Mouse (Mus musculus) myocyte (in vitro differentiated cells): Measurements from ENCODE around the gene Arhgef26. TPM values are rescaled to one million over a fixed set of nuclear protein-coding genes. Genes with fewer than 3 reads are reported as not detected.

ENCODE experiments used
- H3K27me3 ChIP-seq: one replicate; pipeline ENCODE4 v1.6.1; 2011; ENCODE audit not compliant: control insufficient read depth, insufficient read depth, insufficient read length
- H3K36me3 ChIP-seq: one replicate; pipeline ENCODE4 v1.6.1; 2011; ENCODE audit not compliant: control insufficient read depth, insufficient read depth
- H3K4me2 ChIP-seq: one replicate; pipeline ENCODE4 v1.6.1; 2011; ENCODE audit warnings: low read depth, control low read depth
- H3K4me3 ChIP-seq: one replicate; pipeline ENCODE4 v1.5.1; 2011; ENCODE audit warnings: mild to moderate bottlenecking, control low read depth, moderate library complexity
- H3K79me2 ChIP-seq: one replicate; pipeline ENCODE4 v1.6.1; 2011; ENCODE audit not compliant: control insufficient read depth, insufficient read depth
- H3ac ChIP-seq: one replicate; pipeline ENCODE4 v1.6.1; 2011; ENCODE audit not compliant: control insufficient read depth, insufficient read length
- CEBPB ChIP-seq: IDR thresholded peaks from 2 replicates; pipeline ENCODE4 v1.6.1; 2011; ENCODE audit warnings: mild to moderate bottlenecking, moderate library complexity; ENCODE audit not compliant: poor library complexity, insufficient read depth, severe bottlenecking
- E2F4 ChIP-seq: IDR thresholded peaks from one replicate; pipeline ENCODE4 v1.6.1; 2011; ENCODE audit warnings: mild to moderate bottlenecking, control low read depth, moderate library complexity; ENCODE audit not compliant: insufficient read depth
- MAX ChIP-seq: IDR thresholded peaks from one replicate; pipeline ENCODE4 v1.6.1; 2011; ENCODE audit warnings: low read depth, mild to moderate bottlenecking, control low read depth
- MYOD1 ChIP-seq, 3 experiments: IDR thresholded peaks; one replicate each; pipeline ENCODE4 v1.6.1; 2011; ENCODE audit warnings: control low read depth in 2 of 3, low read depth in 2 of 3, mild to moderate bottlenecking in 2 of 3, moderate library complexity in 1 of 3; ENCODE audit not compliant: insufficient read length in 2 of 3, control insufficient read depth in 1 of 3
- MYOG ChIP-seq, 3 experiments: IDR thresholded peaks; one replicate each; pipeline ENCODE4 v1.6.1; 2011; ENCODE audit warnings: control low read depth in 2 of 3, low read depth in 2 of 3, mild to moderate bottlenecking in 2 of 3; ENCODE audit not compliant: insufficient read length in 2 of 3, control insufficient read depth in 1 of 3, insufficient read depth in 1 of 3
- POLR2A ChIP-seq: IDR thresholded peaks from one replicate; pipeline ENCODE4 v1.6.1; 2011; ENCODE audit warnings: low read depth, mild to moderate bottlenecking, control low read depth, moderate library complexity; ENCODE audit not compliant: insufficient read length
- POLR2AphosphoS2 ChIP-seq: IDR thresholded peaks from one replicate; pipeline ENCODE4 v1.6.1; 2011; ENCODE audit warnings: low read depth, control low read depth; ENCODE audit not compliant: insufficient read length
- REST ChIP-seq: IDR thresholded peaks from one replicate; pipeline ENCODE4 v1.6.1; 2011; ENCODE audit warnings: mild to moderate bottlenecking, control low read depth, moderate library complexity; ENCODE audit not compliant: insufficient read depth, insufficient read length
- SRF ChIP-seq: IDR thresholded peaks from one replicate; pipeline ENCODE4 v1.6.1; 2011; ENCODE audit warnings: low read depth; ENCODE audit not compliant: control insufficient read depth, insufficient read length
- TCF12 ChIP-seq: IDR thresholded peaks from one replicate; pipeline ENCODE4 v1.6.1; 2011; ENCODE audit warnings: mild to moderate bottlenecking, control low read depth; ENCODE audit not compliant: poor library complexity, insufficient read depth, severe bottlenecking
- TCF3 ChIP-seq: IDR thresholded peaks from one replicate; pipeline ENCODE4 v1.6.1; 2011; ENCODE audit warnings: low read depth, control low read depth; ENCODE audit not compliant: insufficient read length
- USF1 ChIP-seq: IDR thresholded peaks from one replicate; pipeline ENCODE4 v1.6.1; 2011; ENCODE audit warnings: low read depth, mild to moderate bottlenecking, control low read depth, moderate library complexity
- polyA plus RNA-seq: library from polyadenylated mRNA; unstranded; fragments of >200 nt; fragmentation: generic; extraction: Trizol; gene quantifications from one replicate; pipeline ENCODE4 v1.2.1, GENCODE M21; 2012; ENCODE audit warnings: missing spikeins

Arhgef26 gene
- polyA plus RNA-seq, 1 experiment: 4.1 TPM

DNA sequence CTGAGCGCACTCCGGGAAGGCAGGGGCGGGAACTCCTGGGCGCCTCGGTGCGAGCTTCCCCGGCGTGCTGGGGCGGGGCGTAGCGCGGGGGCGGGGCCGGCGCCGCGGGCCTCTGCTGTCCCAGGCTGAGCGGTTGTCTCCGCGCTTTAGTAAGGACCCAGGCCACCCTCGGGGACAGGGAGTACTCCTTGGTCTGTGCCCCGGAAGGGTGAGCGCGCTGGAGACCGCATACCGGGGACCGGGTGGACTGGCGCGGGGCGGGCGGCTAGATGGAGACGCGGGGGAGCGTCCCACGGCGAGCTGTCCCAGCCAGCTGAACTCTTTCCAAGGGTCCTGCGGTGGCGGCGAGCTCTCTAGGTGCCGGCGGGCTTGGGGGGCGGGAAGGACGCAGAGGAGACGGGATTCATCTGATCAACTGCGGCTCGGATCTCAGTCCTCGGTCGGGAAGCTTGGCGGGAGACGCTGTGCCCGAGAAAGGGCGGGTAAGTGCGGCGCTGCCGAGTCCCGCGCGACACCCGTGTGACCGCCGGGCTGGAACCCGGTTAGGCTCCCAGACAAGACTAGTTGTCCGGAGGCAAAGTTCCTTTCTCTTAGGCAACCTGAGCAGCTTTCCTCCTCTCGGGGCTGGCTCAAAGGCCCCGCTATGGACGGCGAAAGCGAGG, 841 bp downstream of the Arhgef26 start:
- Histone ChIP-seq H3ac (peak overlapping the region; percentile 48), H3K27me3 (no peaks in the 10 kb centered on the region)

DNA sequence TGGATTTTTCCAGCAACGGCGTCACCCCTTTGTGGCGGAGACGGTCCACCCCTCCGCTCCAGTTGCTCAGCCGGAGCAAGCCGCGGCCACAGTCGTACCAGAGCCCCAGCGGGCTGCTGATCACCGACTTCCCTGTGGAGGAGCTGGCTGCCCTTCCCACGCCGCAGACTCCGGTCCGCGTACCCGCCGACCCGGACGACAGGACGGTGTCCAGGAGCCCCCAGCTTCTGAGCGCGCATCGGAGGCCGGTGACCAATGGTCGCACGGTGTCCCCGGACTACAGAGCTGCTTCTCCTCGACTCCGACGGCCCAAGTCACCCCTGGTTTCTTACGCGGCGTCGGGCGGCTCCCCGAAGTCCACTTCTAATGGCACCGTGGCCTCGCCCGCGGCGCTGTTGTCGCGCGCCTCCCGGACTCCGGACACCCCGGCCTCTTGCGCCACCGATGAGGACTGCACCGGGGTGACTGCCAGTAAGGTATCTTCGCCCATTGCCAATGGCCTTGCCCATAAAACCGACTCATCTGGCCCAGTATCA, 1.4 kb downstream of the Arhgef26 start:
- Histone ChIP-seq H3K4me3 (peak overlapping the region; percentile 55), H3ac (peak overlapping the region; percentile 48), H3K36me3 (no peaks in the 10 kb centered on the region), H3K27me3 (no peaks in the 10 kb centered on the region), H3K4me2 (peak overlapping the region; percentile 87), H3K79me2 (no peaks in the 10 kb centered on the region)
- TF ChIP-seq MYOG (IDR thresholded peaks at IDR 0.05; ENCODE audit: control insufficient read depth in 1 of 3, insufficient read depth in 1 of 3, insufficient read length in 2 of 3, low read depth in 2 of 3) (peak in 1 of 3 experiments; percentile 16), POLR2AphosphoS2 (no peak)

More for the DNA sequence above, 841 bp downstream of the Arhgef26 start:
- no peaks in the 10 kb centered on the region for H3K79me2 ChIP-seq
- peak overlapping the region; percentile 55 for H3K4me3 ChIP-seq
- H3K36me3 ChIP-seq: no peaks in the 10 kb centered on the region
- TF ChIP-seq TCF3 (no peak), POLR2A (peak; percentile 60), MAX (no peak), USF1 (no peak)
- peak overlapping the region; percentile 87 for H3K4me2 ChIP-seq

DNA sequence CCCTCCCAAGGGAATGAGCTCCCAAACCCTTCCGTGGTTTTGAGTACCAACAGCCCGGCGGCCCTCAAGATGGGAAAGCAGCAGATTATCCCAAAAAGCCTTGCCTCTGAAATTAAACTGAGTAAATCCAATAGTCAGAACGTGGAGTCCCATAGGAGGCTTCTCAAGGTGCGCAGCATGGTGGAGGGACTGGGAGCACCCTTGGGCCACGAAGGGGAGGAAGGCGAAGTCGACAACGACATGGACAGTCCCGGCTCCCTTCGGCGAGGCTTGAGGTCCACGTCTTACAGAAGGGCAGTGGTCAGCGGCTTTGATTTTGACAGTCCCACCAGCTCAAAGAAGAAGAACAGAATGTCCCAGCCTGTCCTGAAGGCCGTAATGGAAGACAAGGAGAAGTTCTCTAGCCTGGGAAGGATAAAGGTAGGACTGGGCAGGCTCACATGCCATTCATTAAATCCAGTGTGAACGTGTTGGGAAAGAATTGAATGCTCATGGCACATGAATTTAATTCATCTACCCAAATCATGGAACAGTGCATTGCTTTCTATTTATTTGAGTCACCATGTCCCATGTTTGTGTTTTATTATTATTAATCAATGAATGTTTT, 2.1 kb downstream of the Arhgef26 start:
- Histone ChIP-seq H3K27me3 (no peaks in the 10 kb centered on the region), H3ac (peak overlapping the region; percentile 48), H3K79me2 (no peaks in the 10 kb centered on the region), H3K4me3 (peak overlapping the region; percentile 55), H3K4me2 (peak overlapping the region; percentile 87), H3K36me3 (no peaks in the 10 kb centered on the region)
- no peak for TF ChIP-seq TCF12
- no peak for TF ChIP-seq MYOG (IDR thresholded peaks at IDR 0.05; ENCODE audit: control insufficient read depth in 1 of 3, insufficient read depth in 1 of 3, insufficient read length in 2 of 3, low read depth in 2 of 3)
- no peak for TF ChIP-seq POLR2A
- no peak for TF ChIP-seq REST
- TF ChIP-seq POLR2AphosphoS2: no peak
- no peak for TF ChIP-seq SRF
- no peak for TF ChIP-seq MAX
- TF ChIP-seq MYOD1 (IDR thresholded peaks at IDR 0.05; ENCODE audit: control insufficient read depth in 1 of 3, insufficient read length in 2 of 3, low read depth in 2 of 3): no peak
- TF ChIP-seq TCF3: no peak
- no peak for TF ChIP-seq E2F4

DNA sequence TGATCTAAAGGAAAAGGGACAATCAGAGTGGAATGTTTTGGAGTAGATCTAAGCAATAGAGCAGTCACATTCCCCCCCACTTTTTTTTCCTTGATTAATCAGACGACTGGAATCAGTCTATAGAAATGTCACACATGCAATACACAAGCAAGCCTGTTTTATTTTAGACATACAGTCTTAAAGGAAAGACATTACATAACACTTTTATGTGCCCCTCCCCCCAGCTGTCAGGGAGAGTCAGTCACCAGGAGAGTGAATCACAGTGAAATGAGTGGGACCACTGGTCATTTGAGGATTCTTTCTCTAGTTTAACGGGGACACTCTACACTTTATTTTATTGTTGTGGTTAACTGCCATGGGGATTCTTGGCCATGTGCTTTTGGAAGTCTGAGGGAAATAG, 2.7 kb downstream of the Arhgef26 start:
- Histone ChIP-seq H3K79me2 (no peaks in the 10 kb centered on the region), H3K4me2 (peak overlapping the region; percentile 87), H3ac (no peak overlapping the region), H3K4me3 (peak overlapping the region; percentile 55), H3K27me3 (no peaks in the 10 kb centered on the region), H3K36me3 (no peaks in the 10 kb centered on the region)
- TF ChIP-seq USF1 (no peak), MYOG (IDR thresholded peaks at IDR 0.05; ENCODE audit: control insufficient read depth in 1 of 3, insufficient read depth in 1 of 3, insufficient read length in 2 of 3, low read depth in 2 of 3) (peak in 1 of 3 experiments; percentile 16), E2F4 (no peak), REST (no peak), POLR2A (no peak), POLR2AphosphoS2 (no peak), MYOD1 (IDR thresholded peaks at IDR 0.05; ENCODE audit: control insufficient read depth in 1 of 3, insufficient read length in 2 of 3, low read depth in 2 of 3) (peak in 1 of 3 experiments; percentile 20), TCF3 (no peak)

DNA sequence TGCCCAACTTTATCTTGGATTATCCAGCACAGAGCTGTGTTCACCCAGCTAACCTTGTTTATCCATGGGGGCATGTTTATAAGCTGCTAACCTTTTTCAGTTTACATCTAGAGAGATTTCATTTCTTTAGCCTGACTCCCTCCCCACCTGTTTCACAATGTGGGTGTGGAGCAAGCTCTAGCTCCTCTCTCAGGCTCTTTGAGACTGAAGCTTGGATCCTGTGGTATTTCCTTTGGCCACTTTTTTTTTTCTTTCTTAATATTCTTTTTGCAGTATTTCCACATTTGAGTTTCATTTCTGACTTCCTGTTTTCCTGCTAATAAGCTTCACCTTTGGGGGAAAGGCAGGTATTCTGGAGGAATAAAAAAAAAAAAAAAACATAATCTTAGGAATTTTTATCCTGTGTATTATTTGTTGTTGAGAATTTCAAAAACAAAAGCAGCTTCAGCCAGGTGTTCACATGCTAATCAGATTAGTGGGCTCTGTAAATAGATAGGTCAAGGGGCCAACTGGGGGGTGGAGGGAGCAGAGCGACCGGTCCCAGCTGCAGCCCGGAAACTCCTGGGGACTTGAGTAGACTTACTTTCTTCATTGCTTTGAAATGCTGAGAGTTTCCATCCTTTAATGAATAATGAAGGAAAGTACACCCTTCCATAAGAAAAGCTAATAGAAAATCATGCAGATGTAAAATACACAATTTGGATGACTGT, 3.5 kb downstream of the Arhgef26 start:
- Histone ChIP-seq H3K36me3 (no peaks in the 10 kb centered on the region), H3K79me2 (no peaks in the 10 kb centered on the region), H3K27me3 (no peaks in the 10 kb centered on the region), H3ac (no peak overlapping the region), H3K4me2 (peak overlapping the region; percentile 87), H3K4me3 (peak overlapping the region; percentile 55)
- TF ChIP-seq POLR2AphosphoS2 (no peak), SRF (no peak), USF1 (no peak), POLR2A (no peak), E2F4 (no peak), TCF12 (no peak), CEBPB (no peak), MYOD1 (IDR thresholded peaks at IDR 0.05; ENCODE audit: control insufficient read depth in 1 of 3, insufficient read length in 2 of 3, low read depth in 2 of 3) (no peak), MYOG (IDR thresholded peaks at IDR 0.05; ENCODE audit: control insufficient read depth in 1 of 3, insufficient read depth in 1 of 3, insufficient read length in 2 of 3, low read depth in 2 of 3) (no peak), TCF3 (no peak), MAX (no peak), REST (no peak)
